Mouse (Mus musculus) central nervous system, embryonic 14 days (tissue): ENCODE measurements around the gene Cdk16. TPM values are rescaled to one million over a fixed set of nuclear protein-coding genes. Genes with fewer than 3 reads are reported as not detected.

Experiments
- polyA plus RNA-seq: library from polyadenylated mRNA; depleted of rRNA; stranded (reverse); fragments of >200 nt; gene quantifications from 2 replicates; pipeline ENCODE4 v1.2.3, GENCODE M21; 2012; rRNA removed

The Cdk16 gene
- polyA plus RNA-seq: 231 and 241 TPM in 2 replicates

GRCm38 (mm10) chrX:20687519-20688067 is at the start of gene Cdk16:
TSS of gene Cdk16 (plus strand) at chrX:20687954.

GRCm38 (mm10) chrX:20658026-20658652 is 29.6 kb upstream of the Cdk16 start, which contains the start of gene Uba1:
TSS of gene Uba1 (plus strand) at chrX:20658326.

DNA sequence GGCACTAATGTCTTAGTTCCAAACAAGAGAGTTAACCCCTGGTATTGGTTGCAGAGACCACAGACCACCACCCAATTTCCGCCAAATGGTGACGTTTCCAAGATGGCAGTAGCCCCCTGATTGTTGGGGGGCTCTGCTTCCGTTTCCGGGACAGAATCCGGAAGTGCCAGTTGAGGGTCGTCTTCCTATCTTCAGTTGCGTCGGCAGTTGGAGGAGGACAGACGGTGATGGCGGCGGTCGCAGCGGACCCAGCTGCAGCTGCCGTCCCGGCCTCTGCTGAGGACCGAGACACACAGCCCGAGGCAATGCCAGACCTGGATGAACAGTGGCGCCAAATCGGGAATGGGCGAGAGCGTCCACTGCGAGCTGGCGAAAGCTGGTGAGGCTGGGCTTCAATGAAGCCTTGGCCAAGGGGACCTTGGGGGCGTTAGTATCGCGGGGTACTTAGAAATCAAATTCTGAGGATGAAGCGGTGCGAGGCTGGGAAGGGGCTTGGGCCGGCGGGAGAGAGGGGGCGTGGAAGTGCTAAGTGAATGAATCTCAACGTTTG is 16.1 kb downstream of the Cdk16 start, which contains the start of gene Usp11:
Gene Usp11, plus strand, starts transcription at position 166 of the 550 bp plus-strand sequence.

Other genes with a start within 250 kb of the Cdk16 start
- gene Rgn, start 138.2 kb upstream of the Cdk16 start, polyA plus RNA-seq: 0.14 and 0.18 TPM in 2 replicates
- 76.4 and 76.6 TPM in 2 replicates for gene Rbm10, start 70.5 kb upstream of the Cdk16 start, polyA plus RNA-seq
- gene Ndufb11, start 70.3 kb upstream of the Cdk16 start, polyA plus RNA-seq: 191 and 204 TPM in 2 replicates
- gene Uba1, start 29.6 kb upstream of the Cdk16 start, polyA plus RNA-seq: 434 and 451 TPM in 2 replicates
- gene Usp11, start 16.0 kb downstream of the Cdk16 start, polyA plus RNA-seq: 106 and 108 TPM in 2 replicates
- gene Araf, start 109.9 kb downstream of the Cdk16 start, polyA plus RNA-seq: 233 and 244 TPM in 2 replicates
- gene Timp1, start 182.2 kb downstream of the Cdk16 start, polyA plus RNA-seq: 9.7 and 18.0 TPM in 2 replicates
- 39.7 and 42.0 TPM in 2 replicates for gene Syn1, start 233.1 kb downstream of the Cdk16 start, polyA plus RNA-seq
- 28.2 and 30.7 TPM in 2 replicates for gene Cfp, start 243.6 kb downstream of the Cdk16 start, polyA plus RNA-seq